Mouse (Mus musculus) E14TG2a.4 (cell line): Measurements from ENCODE around the gene Wdr38.

Experiments used
- H3K27me3 ChIP-seq: 2 replicates; pipeline ENCODE4 v1.6.1; 2014; ENCODE audit warnings: low read length, control low read depth; ENCODE audit not compliant: insufficient read depth
- H3K36me3 ChIP-seq: 2 replicates; pipeline ENCODE4 v1.6.1; 2014; ENCODE audit warnings: low read length, control low read depth; ENCODE audit not compliant: insufficient read depth
- H3K4me1 ChIP-seq: replicated peaks from 2 replicates; pipeline ENCODE4 v1.6.1; 2014; ENCODE audit warnings: low read depth, low read length, control low read depth
- H3K4me3 ChIP-seq: replicated peaks from 2 replicates; pipeline ENCODE4 v1.5.1; 2014; ENCODE audit warnings: mild to moderate bottlenecking, low read length
- H3K9me3 ChIP-seq: 2 replicates; pipeline ENCODE4 v1.6.1; 2014; ENCODE audit warnings: low read length, control low read depth
- CTCF ChIP-seq: conservative IDR thresholded peaks from 2 replicates; pipeline ENCODE4 v1.5.1; 2014; ENCODE audit warnings: low read length
- NANOG ChIP-seq: IDR thresholded peaks from 2 replicates; pipeline ENCODE4 v1.6.1; 2014; ENCODE audit warnings: borderline replicate concordance, low read length, mixed read lengths
- POU5F1 ChIP-seq: IDR thresholded peaks from 2 replicates; pipeline ENCODE4 v1.6.1; 2014; ENCODE audit warnings: low read length, borderline replicate concordance

Gene Wdr38

DNA sequence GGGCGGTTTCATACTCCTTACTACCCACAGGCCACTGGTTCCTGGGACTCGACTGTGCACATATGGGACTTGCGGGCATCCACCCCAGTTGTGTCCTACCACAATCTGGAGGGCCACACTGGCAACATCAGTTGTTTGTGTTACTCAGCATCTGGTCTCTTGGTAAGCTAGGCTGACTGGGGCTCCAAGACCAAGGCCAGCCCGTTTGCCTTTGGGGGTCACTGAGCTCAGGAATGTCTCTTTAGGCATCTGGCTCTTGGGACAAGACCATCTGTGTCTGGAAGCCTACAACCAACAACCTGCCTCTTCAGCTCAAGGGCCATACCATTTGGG lies 3.3 kb downstream of the Wdr38 start:
- H3K9me3 ChIP-seq: no peaks in the 10 kb centered on the region
- TF ChIP-seq NANOG (no peak), POU5F1 (no peak), CTCF (no peak)
- peaks cover 53% of the 10 kb centered on the region for H3K36me3 ChIP-seq
- peaks cover 17% of the 10 kb centered on the region; the same call in 1 of the 2 replicates for H3K27me3 ChIP-seq
- H3K4me1 ChIP-seq: peaks cover 62% of the 10 kb centered on the region
- H3K4me3 ChIP-seq: peak overlapping the region; percentile 98; the same call in 1 of the 2 replicates

DNA sequence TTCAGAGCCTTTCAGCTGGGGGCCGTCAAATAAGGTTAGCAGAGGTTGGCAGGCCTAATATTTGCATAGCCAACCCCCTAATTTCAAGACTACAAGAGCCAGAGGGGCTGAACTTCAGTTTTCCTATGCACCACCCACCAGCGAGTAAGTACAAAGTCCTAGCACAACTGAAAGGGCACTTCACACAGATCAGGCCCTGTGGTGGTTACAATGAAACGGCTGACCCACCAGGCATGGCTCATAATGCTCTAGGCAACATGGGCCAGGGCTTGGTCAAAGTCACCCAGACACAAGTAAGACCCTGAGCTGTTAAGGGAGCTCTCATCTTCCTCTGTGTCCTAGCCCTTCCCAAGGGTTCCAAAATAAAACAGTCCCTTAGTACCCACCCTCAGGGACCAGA lies 4.6 kb downstream of the Wdr38 start:
- TF ChIP-seq CTCF (no peak), NANOG (no peak), POU5F1 (no peak)
- Histone ChIP-seq H3K4me3 (peak overlapping the region; percentile 98), H3K9me3 (no peaks in the 10 kb centered on the region), H3K4me1 (peaks cover 72% of the 10 kb centered on the region), H3K36me3 (peaks cover 53% of the 10 kb centered on the region), H3K27me3 (peaks cover 8% of the 10 kb centered on the region; the same call in 1 of the 2 replicates)

DNA sequence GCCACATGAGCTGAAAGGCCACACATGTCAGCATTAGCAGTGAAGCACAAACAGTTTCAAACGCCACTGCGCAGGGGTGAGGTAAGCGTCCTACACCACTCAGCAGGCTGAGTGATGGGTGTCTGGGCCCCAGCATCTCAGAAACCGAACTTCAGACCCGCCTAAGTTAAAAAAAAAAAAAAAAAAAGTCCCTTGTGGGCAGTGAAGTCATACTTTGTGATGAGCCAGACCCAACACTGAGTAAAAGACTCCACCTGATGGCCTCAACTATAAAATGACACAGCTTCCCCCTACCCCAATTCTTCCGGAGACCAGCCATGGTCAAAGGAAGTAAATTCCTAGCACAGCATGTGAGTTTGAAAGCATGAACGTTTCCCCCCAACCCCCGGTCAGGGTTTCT lies 5.8 kb downstream of the Wdr38 start:
- no peaks in the 10 kb centered on the region for H3K27me3 ChIP-seq
- H3K36me3 ChIP-seq: peaks cover 53% of the 10 kb centered on the region
- TF ChIP-seq POU5F1 (no peak), CTCF (no peak), NANOG (no peak)
- peak overlapping the region; percentile 98 for H3K4me3 ChIP-seq
- H3K9me3 ChIP-seq: no peaks in the 10 kb centered on the region
- H3K4me1 ChIP-seq: peaks cover 67% of the 10 kb centered on the region

DNA sequence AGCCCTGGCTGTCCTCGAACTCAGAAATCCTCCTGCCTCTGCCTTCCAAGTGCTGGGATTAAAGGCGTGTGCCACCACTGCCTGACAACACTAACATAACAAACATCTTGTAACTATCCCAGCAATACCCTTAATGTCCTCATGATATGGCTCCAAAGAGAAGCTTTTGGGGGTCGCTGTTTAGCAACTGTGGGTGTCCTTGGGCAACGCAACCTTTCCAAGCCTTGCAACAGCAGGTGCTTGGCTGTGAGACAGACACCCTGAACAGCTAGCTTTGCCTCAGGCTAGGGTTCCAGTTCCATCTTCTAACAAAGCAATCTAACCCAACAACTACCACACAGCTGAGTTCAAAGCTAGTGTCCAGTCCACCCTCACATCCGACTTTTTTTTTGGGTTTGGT lies 6.2 kb downstream of the Wdr38 start:
- H3K9me3 ChIP-seq: no peaks in the 10 kb centered on the region
- H3K27me3 ChIP-seq: no peaks in the 10 kb centered on the region
- peaks cover 63% of the 10 kb centered on the region for H3K4me1 ChIP-seq
- peak overlapping the region; percentile 98 for H3K4me3 ChIP-seq
- peaks cover 53% of the 10 kb centered on the region for H3K36me3 ChIP-seq
- TF ChIP-seq CTCF (no peak), POU5F1 (no peak), NANOG (no peak)

DNA sequence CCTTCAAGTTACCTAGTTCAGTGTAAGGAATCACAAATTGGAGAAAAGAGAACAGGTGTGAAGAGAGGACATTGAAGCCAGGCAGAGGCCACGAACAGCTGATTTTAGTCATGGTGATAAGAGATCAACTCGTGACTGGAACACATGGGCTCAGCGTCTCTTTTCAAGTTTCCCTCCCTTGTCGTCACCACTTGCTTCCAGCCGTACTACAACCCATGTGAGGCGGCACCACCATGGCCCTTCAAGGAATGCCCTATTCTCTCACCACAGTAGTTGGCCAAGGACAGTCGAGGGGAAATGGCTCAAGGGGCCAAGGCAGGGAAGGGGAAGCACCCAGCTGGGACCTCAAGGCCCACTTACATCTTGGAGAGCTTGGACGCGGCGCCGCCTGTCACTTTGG lies 7.1 kb downstream of the Wdr38 start:
- Histone ChIP-seq H3K4me3 (peak overlapping the region; percentile 98), H3K4me1 (peaks cover 63% of the 10 kb centered on the region), H3K36me3 (peaks cover 52% of the 10 kb centered on the region), H3K27me3 (no peaks in the 10 kb centered on the region), H3K9me3 (no peaks in the 10 kb centered on the region)
- TF ChIP-seq CTCF: no peak
- no peak for TF ChIP-seq NANOG
- no peak for TF ChIP-seq POU5F1

DNA sequence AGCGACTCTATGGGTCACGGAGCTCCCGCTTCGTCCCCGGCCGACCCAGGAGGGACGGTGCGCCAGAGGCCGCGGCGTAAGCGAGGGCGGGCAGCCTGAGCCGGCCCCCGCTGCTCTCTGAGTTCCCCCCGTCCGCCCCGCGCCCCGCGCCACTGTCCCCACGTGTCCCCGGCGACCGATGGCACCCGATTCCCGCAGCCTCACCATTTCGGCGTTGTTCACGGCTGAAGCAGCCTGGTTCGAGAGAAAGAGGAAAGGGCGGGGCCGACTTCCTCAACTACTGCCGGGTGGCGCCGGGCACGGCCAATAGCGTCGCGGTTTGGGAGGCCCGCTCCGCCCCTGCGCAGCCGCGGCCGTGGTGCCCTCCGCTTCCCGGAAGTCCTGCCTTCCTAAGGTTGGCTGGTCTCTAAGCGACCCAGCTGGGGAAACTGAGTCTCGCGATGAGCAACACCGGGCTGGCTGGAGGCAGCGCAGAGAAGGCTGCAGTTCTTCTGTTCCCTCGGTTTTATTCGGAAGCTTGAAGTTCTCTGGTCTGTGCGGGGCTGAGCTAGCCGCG lies 7.7 kb downstream of the Wdr38 start, which contains the start of gene Arpc5l:
Gene Arpc5l, plus strand, starts transcription at position 469 of the 556 bp plus-strand sequence.
- no peaks in the 10 kb centered on the region for H3K27me3 ChIP-seq
- no peaks in the 10 kb centered on the region for H3K9me3 ChIP-seq
- peaks cover 50% of the 10 kb centered on the region for H3K36me3 ChIP-seq
- peaks cover 62% of the 10 kb centered on the region for H3K4me1 ChIP-seq
- TF ChIP-seq POU5F1 (no peak), NANOG (no peak), CTCF (no peak)
- H3K4me3 ChIP-seq: peak within 1 kb of the TSS; percentile 98

DNA sequence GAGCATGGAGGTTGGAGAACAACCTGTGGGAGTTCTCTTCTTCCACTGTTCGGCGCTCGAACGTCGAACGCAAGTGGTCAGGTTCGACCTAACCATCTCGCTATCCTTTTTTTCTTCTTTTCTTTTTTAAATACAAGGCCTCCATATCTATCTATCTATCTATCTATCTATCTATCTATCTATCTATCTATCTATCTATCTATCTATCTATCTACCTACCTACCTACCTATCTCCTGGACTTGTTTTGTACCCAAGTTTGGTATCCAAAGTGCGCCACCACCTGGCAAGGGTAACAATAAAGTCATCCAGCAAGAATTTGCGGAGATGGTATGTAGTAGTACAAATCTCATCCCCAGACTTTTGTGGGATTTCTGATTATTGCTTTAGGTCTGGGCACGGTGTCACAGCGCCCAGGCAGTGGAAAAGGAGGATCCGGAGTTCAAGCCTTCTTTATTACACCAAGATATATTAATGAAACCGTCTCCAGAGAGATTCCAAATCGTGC lies 8.4 kb downstream of the Wdr38 start, which contains the start of gene Rpl35:
Gene Rpl35, minus strand, starts transcription at position 51 of the 506 bp plus-strand sequence.
- peaks cover 61% of the 10 kb centered on the region for H3K4me1 ChIP-seq
- no peak for TF ChIP-seq NANOG
- peak; percentile 31 for TF ChIP-seq CTCF
- TF ChIP-seq POU5F1: no peak
- H3K27me3 ChIP-seq: no peaks in the 10 kb centered on the region
- peak within 1 kb of the TSS; percentile 98 for H3K4me3 ChIP-seq
- H3K9me3 ChIP-seq: no peaks in the 10 kb centered on the region
- H3K36me3 ChIP-seq: peaks cover 49% of the 10 kb centered on the region

DNA sequence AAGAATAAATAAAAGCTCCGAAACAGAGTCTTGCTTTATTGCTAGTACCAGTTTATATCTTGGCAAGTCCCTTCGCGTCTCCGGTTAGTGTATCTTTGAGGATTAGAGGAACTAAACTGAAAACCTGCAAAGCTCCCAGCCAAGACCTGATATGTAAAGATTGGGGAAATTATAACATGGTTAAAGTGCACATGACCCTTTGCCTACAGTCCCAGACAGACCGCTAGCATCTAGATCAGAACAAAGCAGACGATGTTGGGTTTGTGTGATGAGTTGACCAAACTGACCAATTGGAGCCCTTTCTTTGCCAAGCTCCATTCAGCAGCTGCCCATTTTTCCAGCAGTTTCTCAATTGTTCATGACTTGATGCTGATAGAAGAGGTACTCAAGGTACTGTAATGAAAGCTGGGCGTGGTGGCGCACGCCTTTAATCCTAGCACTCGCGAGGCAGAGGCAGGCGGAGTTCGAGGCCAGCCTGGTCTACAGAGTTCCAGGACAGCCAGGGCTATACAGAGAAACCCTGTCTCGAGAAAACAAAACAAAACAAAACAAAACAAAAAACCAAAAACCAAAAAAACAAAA lies 9.0 kb downstream of the Wdr38 start:
- no peaks in the 10 kb centered on the region for H3K27me3 ChIP-seq
- TF ChIP-seq NANOG (no peak), POU5F1 (no peak), CTCF (no peak)
- H3K4me3 ChIP-seq: peak overlapping the region; percentile 98

More for the DNA sequence above, 9.0 kb downstream of the Wdr38 start:
- peaks cover 49% of the 10 kb centered on the region for H3K36me3 ChIP-seq
- no peaks in the 10 kb centered on the region for H3K9me3 ChIP-seq
- peaks cover 60% of the 10 kb centered on the region for H3K4me1 ChIP-seq
